Mouse (Mus musculus): Measurements from ENCODE around the gene Il21r.

Il21r gene

GRCm38 (mm10) chr7:125575738-125576540 lies 27.3 kb upstream of the Il21r start:
- DNase-seq (ENCODE audit: low spot score in 2 of 2), result no peak

GRCm38 (mm10) chr7:125576982-125577381 lies 26.2 kb upstream of the Il21r start:
- DNase-seq (ENCODE audit: low spot score in 2 of 2), result peak in 1 of 2 experiments; percentile 35

GRCm38 (mm10) chr7:125577486-125578088 lies 25.6 kb upstream of the Il21r start:
- DNase-seq (ENCODE audit: low spot score in 2 of 2), result no peak

GRCm38 (mm10) chr7:125578106-125578505 lies 25.1 kb upstream of the Il21r start:
- DNase-seq (ENCODE audit: low spot score in 2 of 2), result no peak

GRCm38 (mm10) chr7:125579545-125580219 lies 23.5 kb upstream of the Il21r start:
- no peak for DNase-seq (ENCODE audit: low spot score in 2 of 2)

GRCm38 (mm10) chr7:125580220-125580549 lies 23.0 kb upstream of the Il21r start:
- DNase-seq (ENCODE audit: low spot score in 2 of 2), result no peak

- peak in 1 of 2 experiments; percentile 24 for DNase-seq (ENCODE audit: low spot score in 2 of 2)
These were observed 22.5 kb upstream of the Il21r start for GRCm38 (mm10) chr7:125580625-125581316.

- peak; percentile 74 to 86 for DNase-seq (ENCODE audit: low spot score in 2 of 2)
These were observed 21.9 kb upstream of the Il21r start for GRCm38 (mm10) chr7:125581317-125581672.

- DNase-seq (ENCODE audit: low spot score in 2 of 2), result no peak
These were observed 19.8 kb upstream of the Il21r start for GRCm38 (mm10) chr7:125583325-125584004.

- DNase-seq (ENCODE audit: low spot score in 2 of 2), result no peak
These were observed 19.2 kb upstream of the Il21r start for GRCm38 (mm10) chr7:125584005-125584369.

GRCm38 (mm10) chr7:125586355-125586754 lies 16.9 kb upstream of the Il21r start:
- DNase-seq (ENCODE audit: low spot score in 2 of 2), result no peak

- no peak for DNase-seq (ENCODE audit: low spot score in 2 of 2)
These were observed 14.5 kb upstream of the Il21r start for GRCm38 (mm10) chr7:125588721-125589120.

- DNase-seq (ENCODE audit: low spot score in 2 of 2), result no peak
These were observed 13.3 kb upstream of the Il21r start for GRCm38 (mm10) chr7:125589896-125590295.

GRCm38 (mm10) chr7:125593831-125594230 lies 9.4 kb upstream of the Il21r start:
- no peak for DNase-seq (ENCODE audit: low spot score in 2 of 2)

GRCm38 (mm10) chr7:125596406-125596805 lies 6.8 kb upstream of the Il21r start:
- no peak for DNase-seq (ENCODE audit: low spot score in 2 of 2)

GRCm38 (mm10) chr7:125597083-125597482 lies 6.1 kb upstream of the Il21r start:
- DNase-seq (ENCODE audit: low spot score in 2 of 2), result no peak

GRCm38 (mm10) chr7:125597516-125598347 lies 5.5 kb upstream of the Il21r start:
- DNase-seq (ENCODE audit: low spot score in 2 of 2), result no peak

- no peak for DNase-seq (ENCODE audit: low spot score in 2 of 2)
These were observed 3.8 kb upstream of the Il21r start for GRCm38 (mm10) chr7:125599373-125599973.

GRCm38 (mm10) chr7:125600136-125600535 lies 3.1 kb upstream of the Il21r start:
- no peak for DNase-seq (ENCODE audit: low spot score in 2 of 2)

GRCm38 (mm10) chr7:125600612-125601279 lies 2.5 kb upstream of the Il21r start:
- no peak for DNase-seq (ENCODE audit: low spot score in 2 of 2)

All from frontal cortex, postnatal 14 days (tissue).